Mouse (Mus musculus): ENCODE measurements around the gene Pabpn1l.
"Not testable (repeated sequence)": the region's sequence is repeated elsewhere in the genome, so short reads cannot be mapped to it uniquely, and the experiment has no call there.

Gene Pabpn1l

DNA sequence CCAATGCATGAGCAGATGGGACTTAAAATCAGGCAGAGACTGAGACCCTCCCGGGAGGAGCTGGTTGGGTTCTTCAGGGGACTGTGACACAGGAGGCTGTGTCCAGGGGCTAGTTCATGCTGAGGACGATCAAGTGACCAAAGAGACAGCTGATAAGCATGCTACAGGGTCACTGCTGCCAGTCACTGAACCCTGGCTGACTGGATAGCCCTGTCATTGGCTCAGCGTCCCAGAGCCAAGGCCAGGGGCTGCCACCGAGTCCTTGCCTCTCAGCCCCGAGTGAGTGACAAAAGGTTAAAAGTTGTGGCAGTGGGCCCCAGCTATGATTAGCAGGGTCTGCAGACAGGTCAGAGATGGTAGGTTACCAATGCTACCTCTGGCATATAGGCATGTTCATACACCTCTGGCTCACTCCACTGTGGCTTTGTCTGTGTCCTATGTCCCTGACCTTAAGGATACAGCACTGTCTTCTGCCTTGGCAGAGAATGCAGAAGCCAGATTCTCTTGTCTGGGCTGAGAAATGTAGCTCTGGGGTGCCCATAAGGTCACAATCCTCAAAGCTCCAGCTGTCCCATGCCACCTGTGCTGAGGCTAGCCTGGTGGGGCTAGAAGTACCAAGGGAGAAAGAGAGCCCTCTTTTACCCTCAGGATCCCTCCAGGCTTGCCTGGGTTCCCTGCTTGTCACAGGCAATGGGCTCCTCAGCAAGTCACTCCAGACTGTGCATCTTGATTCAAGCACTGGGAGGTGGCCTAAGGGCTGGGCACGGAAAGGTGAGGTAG lies 21.8 kb upstream of the Pabpn1l start:
- DNase-seq = no peak

DNA sequence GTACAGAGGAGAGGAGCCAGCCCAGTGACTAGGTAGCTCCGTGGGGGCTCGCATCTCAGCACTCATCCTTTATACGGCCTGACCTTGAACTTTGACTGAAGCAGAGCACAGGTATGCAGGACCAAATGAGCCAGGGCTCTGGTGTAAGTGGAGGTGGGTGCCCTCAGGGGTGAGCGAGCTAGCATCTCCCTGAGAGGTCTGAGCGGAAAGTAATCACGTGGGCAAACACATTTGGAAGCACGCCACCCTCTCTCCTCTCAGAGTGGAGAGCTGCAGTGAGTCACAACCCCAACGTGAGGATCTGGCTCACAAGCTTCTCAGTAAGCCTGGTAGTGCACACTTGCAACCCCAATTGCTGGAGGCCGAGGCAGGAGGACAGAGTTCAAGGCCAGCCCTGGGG lies 19.5 kb upstream of the Pabpn1l start:
- DNase-seq = no peak

DNA sequence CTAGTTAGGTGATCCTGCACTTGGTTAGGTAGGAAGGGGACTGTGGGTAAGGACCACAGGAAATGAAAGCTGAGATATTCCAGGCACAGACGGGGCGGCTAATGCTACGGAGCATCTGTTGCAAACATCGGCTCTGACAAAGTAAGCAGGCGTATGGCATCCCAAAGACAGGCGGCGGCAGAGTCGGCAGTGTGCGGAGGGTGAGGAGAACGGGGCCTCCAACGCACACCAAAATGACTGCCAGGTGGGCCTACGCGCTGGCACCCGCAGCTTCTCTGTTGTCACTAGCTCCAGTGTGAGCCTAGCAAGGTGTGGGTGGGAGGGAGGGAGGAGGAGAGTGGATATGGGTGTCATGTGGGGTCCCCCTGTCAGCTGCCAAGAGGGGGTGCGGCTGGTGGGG lies 18.9 kb upstream of the Pabpn1l start:
- no peak for DNase-seq

DNA sequence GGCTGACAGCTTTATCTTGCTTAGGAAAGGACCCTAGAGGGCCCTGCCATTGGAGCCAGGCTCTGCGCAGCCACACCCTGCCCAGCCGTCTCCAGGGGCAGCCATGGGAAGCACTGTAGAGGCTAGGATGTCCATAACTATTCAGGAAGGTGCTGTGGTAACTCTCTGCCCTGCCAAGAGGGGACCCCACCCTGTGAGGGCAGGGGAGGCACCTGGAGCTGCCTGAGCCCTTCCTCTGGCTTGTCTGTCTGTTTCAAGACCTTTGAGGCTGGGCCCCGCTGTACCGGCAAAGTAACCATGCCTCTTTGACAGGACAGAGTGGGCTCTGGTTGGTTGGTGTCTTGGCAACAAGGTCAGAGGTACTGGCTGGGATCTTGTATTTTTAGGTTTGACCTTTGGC lies 18.3 kb upstream of the Pabpn1l start:
- DNase-seq = no peak

DNA sequence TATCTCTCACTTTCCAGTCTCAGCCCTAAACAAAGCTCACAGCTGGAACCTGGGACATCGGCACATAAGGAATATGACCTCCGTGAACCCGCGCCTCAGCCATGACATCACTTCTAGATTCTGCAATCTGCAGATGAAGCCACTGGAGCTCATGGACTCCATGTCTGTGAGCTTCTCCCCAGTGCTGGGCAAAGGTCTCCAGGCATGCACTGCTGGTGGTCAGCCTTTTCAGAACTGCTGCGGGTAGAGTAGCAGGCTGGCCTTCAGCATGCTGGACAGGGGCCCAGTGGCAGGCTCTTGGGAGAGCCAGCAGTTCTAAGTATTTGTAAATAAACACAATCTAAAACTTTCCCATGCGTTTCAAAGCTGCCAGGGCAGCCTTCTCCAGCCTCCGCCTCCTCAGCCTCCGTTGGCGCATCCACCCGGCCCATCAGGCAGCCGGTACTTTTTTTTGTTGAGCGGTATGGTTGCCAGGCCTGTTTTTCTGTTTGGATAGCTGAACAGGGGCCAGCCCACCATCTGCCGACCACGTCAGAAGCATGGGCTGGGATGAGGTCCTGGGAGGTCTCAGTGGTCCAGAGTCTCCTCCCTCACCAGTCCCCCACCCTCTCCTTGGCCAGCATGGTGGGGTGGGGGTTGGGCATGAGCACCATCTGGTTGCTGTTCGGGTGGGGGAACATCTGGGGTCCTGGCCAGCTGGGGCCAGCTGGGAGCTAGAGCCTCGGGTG lies 17.1 kb upstream of the Pabpn1l start:
- peak; percentile 19 for DNase-seq

DNA sequence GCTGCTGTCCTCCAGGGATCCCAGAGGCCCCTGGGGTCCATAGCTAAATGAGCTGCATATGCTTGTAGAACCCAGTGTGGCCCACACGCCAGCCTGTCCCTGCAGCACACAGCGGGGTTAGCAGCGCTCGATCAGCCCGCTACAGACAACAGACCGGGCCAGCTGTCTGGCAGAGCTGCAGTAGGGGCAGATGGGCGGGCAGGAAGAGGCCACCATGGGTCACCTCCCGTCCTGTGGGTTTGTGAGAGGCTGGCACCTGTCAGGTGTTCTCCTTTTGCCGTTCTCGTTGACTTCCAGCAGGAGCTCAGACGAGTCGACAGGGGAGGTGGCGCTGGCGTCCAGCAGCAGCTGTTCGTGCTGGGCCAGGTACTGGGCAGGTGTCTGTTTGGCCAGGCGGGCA lies 16.1 kb upstream of the Pabpn1l start:
- DNase-seq = no peak

DNA sequence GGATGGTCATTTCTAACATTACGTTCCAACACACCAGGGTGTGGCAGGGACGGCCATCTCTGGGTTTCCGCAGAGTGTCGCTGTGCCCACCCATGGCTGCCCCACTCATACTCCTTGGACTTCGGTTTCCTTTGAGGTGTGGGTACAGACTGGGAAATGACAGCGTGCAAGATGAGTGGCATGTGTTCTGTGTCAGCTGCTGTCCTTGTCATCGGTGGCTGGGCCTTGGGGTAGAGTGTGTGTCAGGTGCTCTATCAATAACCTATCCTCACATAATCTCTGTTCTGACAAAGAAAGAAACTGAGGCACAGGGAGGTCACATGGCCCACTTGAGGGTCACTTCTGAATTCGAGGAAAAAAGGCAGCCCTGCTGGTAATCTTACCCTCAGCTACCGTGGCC lies 14.7 kb upstream of the Pabpn1l start:
- no peak for DNase-seq

DNA sequence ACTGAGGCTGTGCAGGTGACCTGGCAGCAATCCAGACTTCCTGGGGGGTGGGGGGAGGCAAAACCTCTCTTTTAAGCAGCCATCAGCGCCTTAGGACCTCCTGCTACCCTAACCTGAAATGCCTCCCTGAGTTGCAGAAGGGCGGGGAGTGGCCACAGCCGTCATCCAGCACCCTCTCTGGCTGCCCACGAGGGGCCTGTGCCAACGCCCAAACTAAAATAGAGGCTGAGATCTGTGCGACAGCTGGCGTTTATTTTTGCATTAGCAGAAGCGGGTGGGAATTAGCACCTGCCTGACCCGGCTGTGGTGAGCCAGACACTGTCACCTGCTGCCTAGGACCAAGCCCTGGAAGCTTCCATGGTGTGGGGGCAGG lies 14.2 kb upstream of the Pabpn1l start:
- no peak for DNase-seq

DNA sequence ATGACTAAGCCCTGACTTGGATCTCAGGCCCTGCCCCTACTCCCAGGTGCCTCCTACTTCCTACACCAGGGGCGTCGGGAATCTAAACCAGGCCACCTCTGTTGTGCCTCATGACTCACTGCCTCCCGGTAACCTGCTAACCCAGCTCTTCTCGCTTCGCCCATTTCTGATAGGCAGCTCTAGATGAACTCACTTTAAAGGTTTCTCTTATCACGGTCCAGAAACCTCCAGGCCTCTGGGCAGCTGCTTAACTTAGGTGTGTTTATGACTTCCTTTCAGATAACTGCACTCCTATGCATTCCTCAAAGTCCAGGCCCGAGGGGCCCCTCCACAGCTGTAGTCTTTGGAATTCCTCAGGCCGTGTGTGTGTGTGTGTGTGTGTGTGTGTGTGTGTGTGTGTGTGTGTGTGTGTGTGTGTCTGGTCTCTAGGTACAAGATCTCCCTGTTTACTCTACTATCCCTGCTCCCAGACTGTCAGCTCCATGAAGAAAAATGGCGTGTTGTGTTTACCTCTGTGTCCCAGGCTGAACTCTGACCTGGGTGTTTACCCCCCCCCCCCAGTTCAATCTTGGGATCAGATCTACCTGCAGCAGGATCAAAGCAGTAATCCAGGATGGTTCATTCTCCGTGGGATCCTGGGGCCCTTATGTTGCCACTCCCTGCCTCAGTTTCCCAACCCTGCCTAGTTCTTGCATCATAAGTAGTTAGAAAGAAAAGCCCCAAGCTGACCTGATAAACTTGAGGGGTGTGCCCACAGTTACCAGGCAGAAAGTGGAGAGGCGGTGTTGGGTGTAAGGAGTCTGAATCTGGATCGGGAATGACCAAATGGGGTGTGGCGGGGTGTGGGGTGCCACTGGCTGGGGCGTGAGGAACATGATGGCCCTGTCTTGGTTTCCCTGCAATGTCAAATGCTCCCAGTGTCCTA lies 13.6 kb upstream of the Pabpn1l start:
- DNase-seq = no peak

DNA sequence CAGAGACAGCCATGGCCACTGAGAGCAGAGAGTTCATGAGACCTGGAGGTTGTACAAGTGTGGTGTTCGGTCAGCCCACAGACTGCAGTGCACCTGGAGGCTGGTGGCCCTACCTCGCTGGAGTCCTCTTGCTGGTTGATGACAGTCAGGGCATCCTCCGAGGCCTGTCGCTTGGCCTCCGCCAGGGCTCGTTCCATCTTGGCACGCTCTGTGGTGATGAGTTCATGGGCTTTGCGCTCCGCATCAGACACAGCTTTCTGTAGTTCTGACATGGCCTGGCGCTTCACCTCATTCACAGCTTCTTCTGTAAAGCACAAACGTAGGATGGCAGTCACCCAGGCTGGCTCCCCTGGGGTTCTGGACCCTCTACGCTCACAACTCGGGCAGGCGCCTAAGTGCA lies 10.7 kb upstream of the Pabpn1l start:
- no peak for DNase-seq

DNA sequence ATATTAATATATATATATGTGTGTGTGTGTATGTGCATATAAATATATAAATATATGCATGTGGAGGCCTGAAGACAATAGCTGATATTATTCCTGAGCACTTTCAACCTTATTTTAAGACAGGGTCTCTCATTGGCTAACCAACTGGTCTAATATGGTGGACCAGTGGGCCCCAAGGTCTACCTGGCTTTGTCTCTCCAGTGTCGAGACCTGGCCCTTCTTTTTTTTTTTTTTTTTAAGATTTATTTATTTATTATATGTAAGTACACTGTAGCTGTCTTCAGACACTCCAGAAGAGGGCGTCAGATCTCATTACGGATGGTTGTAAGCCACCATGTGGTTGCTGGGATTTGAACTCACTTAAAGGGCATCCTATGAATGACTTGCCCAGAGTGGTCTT lies 9.6 kb upstream of the Pabpn1l start:
- DNase-seq = not testable (repeated sequence)

DNA sequence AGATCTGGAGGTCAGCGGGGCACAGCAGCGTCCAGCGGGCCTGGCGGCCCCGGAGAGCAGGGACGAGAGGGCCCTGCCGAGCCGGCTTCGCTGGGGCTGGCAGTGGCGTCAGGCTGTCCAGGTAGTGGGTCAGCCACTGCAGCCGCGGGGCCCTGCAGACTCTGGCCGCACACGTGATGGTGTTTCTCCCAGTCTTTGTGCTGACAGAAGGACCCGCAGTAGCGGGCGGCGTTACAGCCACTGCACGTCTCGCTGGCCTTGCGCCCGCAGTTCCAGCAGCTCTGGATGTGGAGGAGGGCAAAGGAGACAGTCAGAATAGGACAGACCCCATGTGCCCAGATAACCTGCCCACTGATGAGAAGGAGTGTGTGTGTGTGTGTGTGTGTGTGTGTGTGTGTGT lies 8.2 kb upstream of the Pabpn1l start:
- DNase-seq = no peak

DNA sequence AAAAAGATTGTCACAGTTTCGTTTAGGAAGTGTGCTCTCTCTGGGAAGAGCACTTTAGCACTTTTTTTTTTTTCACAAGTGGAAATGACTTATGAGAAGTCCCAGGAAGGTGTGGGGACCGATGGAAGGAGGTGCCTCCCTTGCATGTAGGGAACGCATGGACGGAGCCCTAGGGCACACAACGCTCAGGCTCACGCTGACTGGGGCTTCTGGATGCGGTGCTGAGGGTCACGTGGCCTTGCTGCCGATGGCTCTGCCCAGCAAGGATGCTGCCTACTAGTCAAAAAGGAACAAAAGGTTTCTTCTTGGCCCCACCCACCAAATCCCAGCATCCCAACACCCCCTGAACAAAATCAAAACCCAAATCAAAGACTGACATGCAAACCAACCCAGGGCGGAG lies 6.8 kb upstream of the Pabpn1l start:
- DNase-seq = no peak

DNA sequence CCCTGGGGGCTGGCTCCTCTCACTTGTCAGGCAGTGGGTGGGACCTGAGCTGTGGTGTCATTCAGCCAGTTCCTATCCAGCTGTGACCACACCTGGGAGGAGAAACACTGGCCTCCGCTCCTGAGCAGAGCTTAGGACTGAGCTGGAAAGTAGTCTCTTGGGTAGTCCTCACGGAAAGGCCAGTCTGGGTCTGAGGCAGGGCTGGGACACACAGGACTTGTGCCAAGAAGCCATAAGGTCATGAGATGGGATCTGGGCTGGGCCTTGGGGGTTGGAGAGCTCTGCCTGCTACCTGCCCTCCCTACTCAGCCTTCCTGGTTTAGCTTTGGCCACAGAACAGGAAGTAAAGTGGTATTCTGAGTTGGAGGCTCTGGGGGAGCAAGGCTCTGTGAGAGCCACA lies 4.4 kb upstream of the Pabpn1l start:
- DNase-seq = no peak

DNA sequence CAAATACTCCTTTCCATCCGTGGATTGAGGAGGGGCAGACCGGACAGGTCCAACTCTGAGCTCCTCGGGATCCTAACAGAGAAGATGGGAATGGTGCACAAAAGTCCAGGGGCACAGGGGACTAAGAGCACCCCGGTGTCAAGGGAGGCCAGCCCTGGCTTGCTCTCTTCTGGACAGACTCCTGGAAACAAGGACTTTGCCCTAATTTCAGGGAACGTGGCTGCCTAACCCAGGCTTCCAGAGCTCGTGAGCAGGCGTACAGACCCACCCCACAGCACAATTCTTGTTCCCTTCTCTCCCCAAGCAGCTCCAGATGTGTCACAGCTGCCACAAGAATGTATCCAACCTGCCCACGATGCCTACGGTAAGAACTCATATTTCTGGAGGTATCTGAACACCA lies 3.3 kb upstream of the Pabpn1l start:
- DNase-seq = no peak

DNA sequence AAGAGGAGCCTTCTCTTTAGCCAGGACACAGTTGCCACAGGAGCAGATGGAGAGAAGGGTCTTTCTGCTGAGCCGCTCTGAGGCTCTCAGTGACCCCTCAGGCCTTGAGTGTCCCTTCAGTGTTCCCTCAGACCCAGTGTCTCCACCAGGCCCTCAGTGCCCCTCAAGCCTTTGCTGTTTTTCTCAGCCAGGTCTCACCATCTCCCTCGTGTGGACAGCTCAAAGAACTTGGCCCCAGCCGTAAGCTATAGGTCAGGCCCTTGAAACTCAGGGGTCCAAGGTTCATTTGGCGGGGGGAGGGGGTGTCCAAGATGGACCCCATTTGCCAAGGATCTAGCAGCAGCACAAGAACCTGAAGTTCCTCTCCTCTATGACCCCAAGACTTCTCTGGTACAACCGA lies 2.1 kb upstream of the Pabpn1l start:
- no peak for DNase-seq

DNA sequence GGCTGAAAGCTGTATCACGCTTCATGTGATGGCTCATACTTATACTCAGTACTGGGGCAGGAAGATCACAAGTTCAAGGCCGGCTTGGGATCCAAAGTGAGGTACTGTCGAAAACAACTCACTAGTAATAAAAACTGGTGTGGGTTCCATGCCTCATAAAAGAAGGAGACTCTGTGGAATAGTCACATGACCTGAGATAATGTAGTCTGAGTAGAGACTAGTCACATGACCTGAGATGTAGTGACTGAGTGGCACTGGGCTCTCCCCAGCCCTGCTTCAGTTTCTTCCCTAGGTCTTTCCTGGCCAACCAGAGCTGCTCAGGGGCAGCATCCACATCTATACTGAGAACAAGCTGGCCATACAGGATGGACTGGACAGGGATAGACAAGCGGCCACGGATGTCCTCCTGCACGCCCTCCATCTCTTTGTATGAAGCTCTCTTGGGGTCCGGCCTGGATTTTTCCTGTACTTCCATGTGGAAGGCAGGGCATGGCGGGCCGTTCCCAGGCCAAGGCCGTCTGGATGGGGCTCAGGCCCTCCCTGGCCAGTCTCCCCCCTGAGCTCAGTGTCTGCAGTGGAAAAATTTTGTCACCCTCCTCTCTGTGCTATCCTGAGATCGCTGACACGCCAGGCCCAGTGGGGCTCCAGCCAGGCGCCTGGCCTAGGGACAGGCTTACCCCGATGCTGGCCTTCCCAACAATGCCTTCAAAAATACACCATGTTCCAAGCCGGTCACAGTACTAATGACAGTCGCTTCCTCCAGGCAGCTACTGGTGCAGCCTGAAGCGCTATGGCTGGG lies 1.5 kb upstream of the Pabpn1l start:
- no peak for DNase-seq

DNA sequence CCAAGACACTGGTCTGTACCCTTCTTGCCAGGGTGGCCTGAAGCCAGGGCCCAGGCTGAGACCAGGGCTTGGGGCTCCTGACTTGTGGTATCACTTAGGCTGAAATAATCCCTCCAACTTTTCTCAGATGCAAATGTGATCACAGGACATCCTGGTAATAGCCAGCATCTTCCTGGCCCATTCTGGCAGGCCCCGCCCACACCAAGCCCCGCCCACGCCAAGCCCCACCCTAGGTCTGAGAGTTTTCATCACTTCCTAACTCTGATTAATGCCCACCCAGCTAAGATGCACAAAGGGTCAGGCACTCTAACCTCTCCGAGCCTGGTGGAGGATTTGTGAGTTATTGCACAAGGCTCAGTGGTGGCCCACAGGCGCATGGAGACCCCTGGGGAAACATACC lies 2.1 kb downstream of the Pabpn1l start:
- no peak for DNase-seq

DNA sequence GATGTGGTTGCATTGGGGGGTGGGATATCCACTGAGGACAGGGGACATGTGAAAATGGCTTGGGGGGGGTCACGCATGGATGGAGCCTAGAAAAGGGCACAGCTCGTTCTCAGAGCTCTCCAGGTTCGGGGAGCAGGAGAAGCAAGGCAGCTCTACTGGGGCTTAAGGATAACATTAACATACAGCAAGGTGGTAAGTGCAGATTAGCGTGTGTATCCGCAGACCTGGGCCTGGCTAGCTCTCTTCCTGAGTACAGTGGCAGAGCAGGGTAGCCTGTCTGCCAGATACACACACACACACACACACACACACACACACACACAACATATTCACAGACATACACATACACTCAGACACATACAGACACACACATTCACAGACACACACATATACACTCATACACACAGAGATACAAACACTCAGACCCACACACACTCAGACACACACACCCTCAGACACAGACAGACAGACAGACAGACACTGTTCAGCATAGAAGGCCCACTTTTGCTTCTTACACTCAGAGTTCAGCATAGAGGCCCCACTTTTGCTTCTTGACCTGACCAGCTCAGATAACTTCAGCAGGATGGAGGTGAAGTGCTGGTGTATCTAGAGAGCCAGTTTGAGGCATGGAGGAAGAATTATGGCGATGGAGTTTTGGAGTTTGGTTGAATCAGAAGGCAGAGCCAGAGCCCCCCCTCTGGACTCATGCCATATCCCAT lies 3.7 kb downstream of the Pabpn1l start:
- DNase-seq = no peak

DNA sequence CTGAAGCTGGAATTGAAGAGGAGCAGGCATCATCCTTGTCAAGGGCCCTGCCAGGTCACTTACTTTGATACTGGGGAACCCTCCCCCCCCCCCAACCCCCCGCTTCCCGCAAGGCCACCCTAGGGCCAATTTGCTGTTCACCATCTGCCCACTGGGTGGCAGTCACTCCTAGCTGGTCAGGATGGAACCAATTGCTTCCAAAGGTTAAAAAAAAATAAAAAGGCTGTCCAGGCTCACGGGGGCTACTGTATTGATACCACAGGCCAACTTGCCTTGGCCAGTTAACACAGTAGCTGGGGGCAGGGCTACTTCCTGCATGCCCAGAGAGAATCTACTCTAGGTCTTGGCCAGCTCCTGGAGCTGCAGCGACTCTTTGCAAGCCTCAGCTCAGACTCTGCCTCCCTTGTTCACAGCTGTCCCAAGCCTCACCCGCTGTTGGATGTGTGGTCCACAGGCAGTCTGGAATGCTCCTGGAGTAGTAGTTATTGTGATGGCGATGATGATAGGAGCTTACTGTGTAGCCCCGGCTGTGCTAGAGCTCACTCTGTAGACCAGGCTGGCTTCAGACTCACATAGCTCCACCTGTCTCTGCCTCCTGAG lies 4.5 kb downstream of the Pabpn1l start:
- peak; percentile 81 for DNase-seq

DNA sequence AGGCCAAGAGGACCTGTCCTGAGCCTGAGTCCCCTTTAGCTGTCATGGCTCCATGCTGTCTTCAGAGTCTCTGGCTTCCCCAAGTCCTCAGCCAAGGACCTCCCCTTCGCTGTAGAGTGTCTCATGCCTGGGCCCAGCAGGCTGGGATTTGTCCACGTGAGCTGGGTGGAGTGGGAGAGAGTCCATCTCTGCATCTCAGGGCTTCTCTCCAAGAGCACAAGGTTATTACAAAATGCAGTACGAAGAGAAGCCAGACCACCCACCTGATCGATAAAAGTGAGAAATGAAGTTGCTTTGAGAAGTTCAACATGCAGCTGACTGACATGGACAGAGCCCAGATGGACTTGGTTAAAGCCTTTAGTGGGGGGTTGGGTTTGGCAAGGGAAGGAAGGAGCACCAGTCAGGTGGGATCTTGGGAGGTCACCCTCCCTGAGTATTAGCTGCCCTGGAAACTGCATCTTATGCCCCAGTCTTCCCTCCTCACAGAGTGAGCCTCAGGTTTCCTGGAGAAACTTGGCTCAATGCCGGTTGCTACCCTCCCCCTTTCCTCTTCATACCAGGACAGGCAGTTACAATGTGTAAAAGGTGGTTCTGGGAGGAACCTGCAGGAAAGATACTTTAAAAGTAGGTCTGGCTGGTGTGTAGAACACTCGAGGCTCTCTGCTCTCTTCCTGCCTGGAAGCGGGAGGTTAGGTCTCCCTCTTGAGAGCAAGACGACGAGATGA lies 6.2 kb downstream of the Pabpn1l start:
- DNase-seq = no peak
